Mouse (Mus musculus) cerebellum, adult 9-10 months (tissue): ENCODE data around the gene Golga7b.

ENCODE experiments used
- DNase-seq: peaks from one replicate; pipeline ENCODE4 v3.0.0; 2022

The Golga7b gene

DNA sequence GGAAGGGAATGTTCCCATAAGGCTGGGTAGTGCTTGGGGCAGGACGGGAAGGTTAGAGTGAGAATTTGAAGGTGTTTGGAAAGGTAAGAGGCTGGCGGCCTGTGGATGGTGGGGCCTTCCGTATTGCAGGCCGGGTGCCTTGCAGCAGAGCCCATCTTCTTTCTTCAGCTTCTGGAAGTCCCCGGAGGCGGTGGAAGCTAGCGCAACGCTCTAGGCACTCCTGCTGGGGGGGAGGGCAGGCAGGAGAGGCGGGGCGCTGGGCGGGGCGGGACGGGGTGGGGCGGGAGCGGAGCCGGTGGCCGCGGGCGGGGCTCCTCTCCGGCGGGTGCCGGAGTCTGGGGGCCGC is 8.0 kb downstream of the Golga7b start:
- peak; percentile 64 for DNase-seq

DNA sequence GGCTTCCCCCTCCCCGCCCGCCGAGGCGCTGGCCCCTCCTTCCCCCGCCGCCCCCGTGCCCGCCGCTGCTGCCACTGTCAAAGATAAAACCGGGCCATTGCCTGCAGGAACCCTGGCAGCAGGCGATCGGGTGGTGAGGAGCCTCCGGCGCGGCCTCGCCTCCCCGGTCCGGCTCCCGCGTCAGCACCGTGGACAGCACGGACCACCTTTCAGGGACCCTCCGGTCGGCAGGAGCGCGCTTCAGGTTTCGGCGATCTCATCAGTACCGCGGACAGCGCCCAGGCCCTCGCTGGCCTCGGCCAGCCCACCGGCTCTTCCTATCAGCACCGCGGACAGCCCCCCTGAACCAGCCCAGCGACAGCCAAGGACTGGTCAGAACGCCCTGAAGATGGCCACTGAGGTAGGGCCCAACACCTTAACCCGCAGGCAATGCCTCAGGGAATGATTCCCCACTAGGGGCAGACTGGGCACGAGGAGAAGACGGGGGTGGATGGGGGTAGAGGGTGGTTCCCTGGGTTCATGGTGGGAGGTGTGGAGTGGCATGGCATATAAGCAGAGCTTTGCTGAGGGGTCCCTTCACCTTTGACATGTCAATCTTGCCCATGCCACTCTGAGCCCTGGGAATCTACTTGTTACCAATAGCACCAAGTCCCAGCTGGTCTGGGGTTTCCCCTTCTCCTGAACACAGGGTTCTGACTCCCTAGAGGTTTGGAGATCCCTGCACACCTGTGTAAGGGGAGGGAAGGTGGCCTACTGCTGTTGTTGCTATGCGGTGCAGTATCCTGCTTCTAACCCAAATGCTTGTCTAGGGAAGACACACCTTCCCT is 8.6 kb downstream of the Golga7b start:
- peak; percentile 79 for DNase-seq

DNA sequence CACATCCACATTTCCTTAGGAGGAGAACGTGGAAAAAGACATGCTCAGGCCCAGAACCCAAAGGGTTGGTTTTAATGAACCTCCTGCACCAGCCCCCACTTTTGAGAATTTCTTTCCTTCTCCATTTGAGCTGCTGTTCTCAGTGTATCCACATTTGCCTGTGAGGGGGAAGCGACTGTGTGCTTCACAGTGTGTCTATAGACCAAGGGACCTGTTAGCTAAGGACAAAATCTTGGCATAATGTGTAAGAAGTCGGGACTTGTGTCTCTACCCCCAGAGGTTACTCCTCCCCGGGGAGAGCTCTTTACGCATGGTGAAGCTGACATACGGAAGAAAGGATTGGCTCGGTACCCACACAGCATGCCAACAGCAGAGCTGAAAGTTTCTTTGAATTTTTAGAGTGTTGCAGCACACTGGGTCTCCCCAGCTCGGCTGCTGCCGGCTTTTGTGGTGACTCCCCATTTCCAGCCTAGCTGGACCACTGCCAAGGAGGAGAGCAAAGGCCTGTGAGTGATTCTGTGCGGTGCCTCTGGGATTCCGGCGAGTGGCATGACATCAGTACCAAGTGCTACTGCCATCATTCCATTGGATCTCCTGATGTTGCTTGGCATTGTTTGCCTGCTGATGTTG is 9.4 kb downstream of the Golga7b start:
- DNase-seq = peak; percentile 84

DNA sequence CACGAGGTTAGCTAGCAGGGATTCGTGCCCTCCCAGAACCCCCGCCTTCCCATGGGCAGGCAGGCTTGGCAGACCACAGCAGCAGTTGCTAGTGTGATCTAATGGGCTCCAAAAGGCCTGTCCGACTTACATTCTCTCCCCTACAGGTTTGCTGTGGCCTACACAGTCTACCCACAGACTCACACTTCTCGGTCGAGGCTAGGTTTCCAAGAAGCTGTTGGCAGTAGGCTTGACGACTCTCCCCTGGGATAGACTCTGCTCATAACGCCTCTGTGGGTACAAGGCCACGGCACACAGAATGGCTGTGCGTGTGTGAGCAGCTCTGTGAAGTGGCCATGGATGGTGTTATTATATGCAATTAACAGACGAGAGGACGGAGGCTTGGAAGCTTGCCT is 9.9 kb downstream of the Golga7b start:
- DNase-seq = no peak

DNA sequence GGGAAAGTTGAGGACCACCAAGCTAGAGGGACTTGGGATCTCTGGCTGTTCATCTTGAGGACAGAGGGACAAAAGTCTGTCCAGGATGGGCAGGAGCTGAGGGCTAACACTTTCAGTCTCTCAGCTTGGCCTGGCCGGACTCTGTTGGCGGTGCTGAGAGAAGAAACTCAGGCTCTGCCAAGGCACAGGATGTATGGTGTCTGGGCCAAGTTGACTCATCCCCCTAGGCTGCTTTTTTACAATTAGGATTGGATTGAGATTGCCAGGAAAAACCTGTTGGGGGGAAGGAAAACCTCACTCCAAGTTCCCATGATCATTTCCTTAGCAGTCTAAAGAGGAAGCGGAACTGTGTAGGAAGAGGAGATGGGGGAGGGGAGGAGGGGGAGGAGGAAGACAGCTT is 10.7 kb downstream of the Golga7b start:
- DNase-seq = peak; percentile 87

DNA sequence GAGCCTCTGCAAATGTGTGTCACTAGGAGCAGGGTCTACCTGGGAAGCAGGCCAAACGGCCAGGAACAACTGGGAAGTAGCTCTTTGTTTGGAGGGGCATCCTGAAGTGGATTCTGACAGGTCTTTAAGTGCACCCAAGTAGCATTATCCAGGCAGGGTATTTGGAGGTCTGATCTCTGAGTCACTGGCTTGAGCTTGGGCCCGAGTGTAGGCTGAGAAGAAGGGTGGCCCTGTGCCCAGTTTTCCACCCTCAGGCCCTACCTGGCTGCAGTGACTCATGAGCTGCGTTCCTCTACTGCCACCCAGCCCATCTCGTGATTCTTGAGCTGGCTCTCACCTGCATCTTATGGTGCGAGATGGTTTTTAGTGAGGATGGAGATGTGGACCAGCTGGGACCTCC is 11.2 kb downstream of the Golga7b start:
- DNase-seq = peak; percentile 88

DNA sequence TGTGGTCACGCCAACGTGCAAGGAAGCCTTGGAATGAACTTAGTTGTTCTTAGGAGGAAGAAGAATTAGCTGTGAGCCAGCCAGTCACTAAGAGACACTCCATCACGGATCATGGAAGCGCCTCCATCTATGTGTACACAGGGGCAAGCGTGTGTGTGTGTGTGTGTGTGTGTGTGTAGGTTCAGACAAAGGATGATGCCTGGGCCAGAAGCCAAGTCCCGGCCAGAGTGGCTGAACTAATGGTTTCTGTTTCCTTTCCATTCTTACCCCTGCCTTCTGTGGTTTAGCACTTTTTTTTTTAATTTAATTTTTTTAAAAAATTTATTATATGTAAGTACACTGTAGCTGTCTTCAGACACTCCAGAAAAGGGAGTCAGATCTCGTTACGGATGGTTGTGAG is 13.1 kb downstream of the Golga7b start:
- DNase-seq = no peak

DNA sequence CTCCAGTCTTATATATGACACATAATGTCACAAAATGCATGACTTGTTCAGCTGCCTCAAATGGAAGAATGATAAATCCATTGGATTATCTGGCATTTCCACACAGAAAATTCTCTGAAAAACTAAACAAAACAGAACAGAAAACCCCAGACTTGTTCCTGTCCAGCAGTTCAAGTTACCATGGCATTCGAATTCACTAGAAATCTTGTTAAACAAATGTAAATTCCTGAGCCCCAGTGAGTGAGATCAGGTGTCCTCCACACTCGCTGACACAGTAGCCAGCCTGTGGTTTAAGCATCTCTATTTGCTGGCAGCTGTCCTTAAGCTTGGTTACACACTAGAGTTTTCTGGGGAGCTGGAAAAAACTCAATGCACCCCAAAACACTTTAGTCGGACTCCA is 16.1 kb downstream of the Golga7b start:
- DNase-seq = no peak

DNA sequence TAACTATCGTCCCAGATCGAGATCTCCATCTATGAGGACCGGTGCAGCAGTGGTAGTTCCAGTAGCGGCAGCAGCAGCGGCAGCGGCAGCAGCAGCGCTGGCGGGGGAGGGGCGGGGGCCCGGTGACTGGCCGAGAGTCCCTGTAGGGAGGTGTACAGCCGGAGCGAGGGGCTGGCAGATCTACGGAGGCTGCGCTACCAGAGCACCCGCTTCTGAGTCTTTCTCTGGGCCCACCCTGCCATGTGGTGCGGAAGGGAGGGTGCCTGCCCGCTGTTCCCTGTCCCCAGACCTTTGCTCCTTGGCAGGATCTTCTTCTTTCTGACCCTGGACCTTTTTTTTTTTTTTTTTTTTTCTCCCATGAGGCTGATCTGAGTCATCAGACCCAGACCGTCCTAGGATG is 21.0 kb downstream of the Golga7b start:
- no peak for DNase-seq

DNA sequence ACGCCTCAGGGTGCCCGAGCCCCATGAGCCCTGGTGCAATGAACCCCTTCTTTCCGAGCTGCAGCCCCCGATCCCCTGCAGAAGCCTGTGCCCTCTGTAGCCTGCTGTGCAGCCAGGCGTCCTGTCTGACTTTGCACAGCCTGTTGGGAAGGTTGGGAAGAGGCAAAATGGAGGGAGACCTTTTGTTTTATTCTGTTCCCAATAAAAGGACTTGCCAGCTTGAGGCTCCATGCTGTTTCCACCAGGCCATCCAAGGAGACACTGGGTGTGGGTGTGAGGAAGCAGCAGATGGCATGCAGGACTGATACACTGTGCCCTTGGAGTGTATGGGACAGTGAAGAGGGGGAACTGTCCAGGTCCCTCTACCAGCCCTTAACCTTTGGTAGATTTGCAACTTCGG is 22.7 kb downstream of the Golga7b start:
- DNase-seq = peak; percentile 79

DNA sequence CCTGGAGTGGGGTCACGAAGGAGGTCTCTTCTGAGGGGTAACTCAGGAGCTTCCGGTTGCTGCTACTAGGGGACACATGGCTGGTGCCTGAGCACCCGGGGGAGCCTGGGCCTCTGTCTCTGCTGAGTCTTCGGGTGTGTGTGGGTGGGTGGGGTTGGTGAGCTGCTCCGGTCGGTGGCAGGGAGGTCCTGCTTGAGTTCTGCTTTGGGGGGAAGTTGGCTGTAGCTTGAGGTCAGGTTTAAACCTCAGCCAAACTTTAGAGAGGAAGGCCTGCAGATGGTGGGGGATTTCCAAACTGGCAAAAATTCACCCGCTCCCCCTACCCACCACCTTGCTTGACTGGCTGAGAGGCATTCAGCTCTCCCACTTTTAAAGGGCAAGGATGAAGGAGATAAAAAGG is 23.8 kb downstream of the Golga7b start:
- no peak for DNase-seq

DNA sequence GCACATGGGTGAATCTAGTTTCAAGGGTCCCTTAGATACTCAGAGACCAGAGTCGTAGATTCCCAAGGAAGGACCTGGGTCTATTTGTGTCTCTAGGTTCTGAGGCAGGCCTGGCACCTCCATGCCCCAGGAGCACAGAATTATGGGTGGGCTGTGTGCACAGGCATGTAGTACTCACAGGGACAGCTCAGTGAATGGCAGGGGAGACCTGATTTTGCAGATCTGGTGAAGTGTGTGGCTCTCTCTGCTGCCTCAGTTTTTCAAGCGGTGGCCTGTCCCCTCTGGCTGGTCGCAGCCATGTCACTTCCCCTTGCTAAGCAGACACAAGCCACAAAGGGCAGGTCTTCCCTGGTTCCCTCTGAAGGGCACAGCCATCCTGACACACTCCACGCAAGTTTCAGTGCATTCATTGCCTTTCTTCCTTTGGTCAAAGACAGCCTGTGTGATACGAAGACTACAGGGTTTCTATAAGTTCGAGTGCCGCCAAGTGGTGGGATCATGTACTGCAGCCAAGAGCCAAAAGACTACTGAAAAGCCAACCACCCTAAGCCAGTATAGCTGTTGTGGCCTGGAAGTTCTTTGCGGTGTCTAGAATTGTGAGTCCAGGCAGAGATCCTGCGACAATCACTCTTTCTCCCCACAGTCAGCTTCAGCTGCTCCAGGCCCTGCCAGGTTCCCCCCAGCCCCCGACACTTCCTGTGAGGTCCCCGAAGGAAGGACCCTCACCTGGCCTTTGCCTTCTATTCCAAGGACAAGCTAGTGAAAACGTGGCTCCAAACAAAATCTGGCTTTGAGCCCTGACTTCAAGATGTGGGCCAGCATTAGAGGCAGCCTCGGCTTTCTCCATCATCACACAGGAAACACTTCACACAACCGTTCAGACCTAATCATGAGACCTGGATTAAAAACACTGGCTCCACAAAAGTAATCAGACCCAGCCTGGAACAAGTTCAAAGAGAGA is 24.9 kb downstream of the Golga7b start:
- DNase-seq = peak; percentile 95

DNA sequence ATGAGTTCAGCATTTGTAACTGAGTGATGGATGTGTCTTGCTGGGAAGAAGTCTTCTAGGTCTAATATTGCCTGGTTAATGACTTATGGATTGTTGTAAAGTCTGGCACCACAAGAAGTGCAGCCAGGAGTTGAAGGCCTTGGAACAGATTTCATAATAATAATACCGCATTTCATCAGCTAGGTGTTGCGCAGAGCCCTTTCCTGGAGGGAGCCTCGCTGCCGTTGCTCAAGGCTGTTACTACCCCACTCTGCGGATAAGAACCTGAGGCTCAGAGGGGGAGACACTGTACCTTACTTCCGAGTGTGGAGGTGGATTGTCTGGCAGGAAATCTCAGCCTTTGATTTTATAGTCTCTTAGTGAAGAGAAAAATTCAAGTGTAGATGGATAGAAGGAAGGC is 29.9 kb downstream of the Golga7b start:
- DNase-seq = no peak

DNA sequence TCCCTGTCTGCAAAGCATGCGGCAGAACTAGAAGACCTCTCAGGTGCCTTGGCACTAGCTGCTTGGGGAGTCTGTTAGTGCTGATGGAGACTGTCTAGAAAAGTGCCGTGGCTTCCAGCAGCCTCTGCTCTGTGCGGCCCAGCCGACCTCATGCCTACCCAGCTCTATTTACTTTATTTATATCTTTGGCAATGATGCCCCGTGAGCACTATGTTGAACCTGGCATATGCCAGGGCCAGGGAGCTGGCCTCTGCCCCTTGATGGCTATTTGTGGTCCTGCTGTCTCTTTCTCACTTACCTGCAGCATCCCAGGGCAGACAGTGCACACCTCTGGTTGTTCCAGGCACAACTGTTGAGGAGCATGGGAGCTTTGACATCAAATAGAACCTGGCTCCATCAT is 31.1 kb downstream of the Golga7b start:
- DNase-seq = no peak

DNA sequence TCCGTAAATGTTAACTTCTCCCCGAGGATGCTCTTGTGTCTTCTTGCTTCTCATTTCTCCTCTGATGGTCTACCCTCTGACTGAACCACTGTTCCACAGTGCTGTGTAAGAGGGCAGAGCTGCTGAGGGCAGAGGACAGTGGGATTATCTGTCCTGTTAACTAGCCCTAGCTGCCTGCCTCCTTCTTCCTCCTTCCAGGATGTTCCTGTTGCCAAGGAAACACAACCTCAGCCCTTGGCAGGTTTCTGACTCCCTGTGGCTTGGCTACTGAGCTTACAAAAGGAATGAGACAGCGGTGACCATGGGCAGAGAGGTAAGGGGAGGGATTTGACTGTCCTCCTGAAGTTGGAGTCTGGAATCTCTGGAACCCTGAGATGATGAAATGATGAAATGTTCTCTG is 32.2 kb downstream of the Golga7b start:
- DNase-seq = no peak

DNA sequence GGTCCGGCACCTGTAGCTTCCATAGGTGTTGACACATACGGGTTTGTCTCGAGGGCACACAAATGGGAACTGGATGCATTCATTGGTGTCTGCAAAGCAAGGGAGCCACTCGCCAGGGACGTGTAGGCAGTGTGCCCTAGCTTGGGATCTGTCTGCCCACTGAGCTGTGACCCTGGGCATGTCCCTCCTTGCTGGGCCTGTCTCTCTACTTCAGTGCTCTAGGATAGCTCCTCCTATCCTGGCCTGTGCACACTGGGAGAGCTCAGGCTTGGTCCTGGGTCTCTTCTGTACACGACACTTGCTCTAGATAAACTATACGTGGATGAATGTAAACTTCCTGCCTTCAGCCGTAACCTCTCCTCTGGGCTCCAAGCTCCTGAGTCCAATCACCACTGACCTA is 36.8 kb downstream of the Golga7b start:
- no peak for DNase-seq

DNA sequence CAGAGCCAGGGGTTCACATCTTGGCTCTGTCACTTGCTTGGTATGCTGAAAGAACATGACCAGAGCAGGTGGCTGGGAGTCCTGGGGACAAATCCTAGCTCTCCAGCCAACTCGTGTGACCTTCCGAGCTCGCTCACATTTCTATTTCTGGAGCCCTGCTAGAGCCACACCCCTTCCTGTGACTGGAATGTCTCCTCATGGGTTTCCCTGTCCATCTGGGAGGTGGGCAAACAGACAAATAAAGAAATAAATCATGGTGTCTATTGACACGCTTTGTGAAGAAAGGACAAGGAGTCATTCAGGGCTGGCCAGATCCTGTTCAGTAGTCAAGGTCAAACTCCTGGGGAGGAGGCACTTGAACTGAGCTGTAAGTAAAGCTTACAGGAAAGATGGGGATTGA is 41.0 kb downstream of the Golga7b start:
- no peak for DNase-seq

DNA sequence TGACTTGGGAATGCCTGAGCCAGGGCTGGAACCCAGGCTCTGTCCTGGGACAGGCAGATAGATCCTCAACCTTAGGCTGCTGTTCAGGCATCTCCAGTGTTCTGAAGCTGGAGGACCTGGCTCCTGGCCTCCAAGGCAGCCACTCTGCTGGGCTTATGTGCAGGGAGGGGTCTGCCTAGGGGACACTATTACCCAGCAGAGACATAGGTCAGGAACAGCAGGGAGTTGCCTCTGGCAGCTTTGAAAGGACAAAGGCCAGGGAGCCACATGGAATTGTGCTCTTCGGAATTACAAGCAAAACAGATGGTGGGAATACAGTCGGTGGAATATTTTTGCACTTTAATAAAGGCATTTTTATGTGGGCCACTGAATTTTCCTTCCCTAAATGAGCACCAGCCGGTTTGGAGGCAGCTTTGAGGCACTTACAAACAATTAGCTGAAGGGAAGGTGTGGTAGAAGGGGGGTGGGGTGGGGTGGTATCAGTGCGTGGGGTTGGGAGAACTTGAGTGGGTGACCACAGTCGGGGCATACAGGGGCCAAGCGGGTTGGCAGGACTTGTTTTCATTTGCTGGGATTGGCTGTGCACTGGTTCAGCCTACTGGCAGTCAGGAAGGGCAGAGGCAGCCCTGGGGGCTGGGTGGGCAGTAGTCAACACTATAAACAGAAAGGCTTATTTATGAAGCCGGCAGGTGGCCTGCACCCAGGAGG is 43.7 kb downstream of the Golga7b start:
- DNase-seq = no peak

DNA sequence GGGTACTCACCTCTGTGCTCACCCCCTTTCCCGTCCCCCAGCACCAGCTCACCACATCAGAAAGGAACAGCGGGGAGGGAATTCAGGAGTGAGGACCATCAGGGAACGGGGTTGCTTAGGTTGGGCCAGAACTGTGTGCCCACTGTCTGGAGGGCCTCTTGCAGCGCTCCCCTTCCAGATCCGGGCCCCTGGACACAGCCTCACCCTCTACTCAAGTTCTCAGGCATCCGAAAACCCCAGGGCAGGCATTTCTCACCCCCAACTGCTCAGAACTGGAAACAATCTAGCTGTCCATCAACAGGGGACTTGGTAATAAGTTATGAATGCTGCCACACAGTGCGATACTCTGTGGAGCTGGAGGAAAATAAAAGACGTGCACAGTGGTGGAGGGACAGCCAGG is 44.7 kb downstream of the Golga7b start:
- no peak for DNase-seq

DNA sequence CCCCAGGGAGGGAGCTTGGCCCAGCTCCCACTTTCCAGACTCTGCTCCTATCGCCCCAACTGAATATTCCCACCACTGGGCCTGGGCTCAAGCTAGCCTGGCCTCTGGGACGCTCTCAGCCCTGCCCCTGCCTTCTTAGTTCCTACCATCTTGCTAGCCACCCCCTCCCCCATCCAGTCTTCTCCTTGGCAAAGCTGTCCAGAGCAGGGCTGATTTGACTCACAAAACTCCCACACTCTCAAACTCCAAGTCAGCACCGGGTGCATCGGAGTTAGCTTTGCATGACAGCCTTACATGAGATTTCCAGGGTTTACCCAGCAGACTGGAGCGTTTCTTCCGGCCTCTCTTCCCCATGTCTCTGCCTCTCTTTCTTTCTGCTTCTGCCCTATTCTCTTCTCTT is 45.8 kb downstream of the Golga7b start:
- DNase-seq = no peak

DNA sequence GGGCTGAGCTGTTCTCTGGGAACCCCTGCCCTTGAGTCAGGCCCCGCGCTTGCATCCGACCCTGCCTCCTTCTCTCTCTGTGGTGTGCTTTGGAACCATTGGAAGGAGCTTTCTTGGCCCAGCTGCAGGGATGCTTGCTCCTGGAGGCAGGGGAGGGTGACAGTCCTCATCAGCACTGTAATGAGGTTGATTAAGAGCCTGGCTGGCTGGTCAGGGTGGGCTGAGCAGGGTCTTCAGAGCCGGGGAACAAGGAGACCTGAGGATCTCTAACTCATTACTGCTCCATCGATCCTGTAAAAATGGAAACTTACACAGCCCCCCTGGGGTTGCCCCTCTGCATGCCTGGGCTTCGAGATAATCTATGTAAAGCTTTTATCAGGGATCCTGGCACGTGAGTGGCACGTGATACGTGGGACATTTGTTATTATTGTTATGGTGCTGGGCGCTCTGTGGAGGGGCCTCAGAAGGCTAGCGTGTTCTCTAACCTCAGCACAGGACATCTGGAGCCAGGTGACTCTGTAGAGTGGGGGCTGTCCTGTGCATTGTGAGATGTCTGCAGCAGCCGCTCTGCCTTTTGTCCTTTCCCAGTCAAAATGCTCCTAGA is 55.9 kb downstream of the Golga7b start:
- no peak for DNase-seq

DNA sequence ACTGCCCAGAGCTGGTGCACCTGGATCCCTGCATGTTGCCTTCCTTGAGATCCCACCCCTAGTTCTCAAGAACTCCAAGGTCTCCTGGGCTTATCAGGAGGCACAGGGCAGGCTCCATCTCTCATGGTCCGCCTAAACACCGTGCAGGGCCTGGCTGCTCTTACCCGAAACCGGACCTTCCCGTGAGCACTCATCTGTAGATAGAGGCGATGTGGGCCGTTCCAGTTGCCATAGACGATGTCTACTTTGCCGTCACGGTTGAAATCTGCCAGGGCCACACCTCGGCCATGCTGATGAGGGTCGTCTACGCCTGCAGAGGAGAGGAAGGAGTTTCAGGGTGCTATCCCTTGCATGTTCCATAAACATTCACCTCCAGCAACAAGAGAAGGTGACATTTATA is 57.1 kb downstream of the Golga7b start:
- no peak for DNase-seq

DNA sequence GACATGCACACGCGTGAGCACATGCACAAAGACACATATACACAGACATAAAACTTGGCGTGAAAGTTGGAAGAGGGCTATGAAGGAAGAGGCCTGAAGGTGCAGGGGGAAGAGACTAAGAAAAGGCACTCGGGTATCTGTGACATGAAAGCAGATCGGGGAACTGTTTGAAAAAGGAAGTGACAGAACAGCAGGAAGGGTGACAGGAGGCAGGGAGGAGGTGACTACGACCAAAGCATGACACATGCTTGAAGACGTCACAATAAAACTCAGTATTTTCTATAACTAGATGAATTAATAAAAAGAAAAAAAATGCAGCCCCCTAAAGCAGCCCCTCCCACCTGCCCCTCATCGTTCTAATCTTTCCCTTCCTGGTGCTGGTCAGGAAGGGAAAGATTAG is 58.4 kb downstream of the Golga7b start:
- DNase-seq = no peak
